Mouse (Mus musculus) embryo, embryonic 11 days (tissue): ENCODE results near the gene Chd9.

ENCODE experiments used
- DNase-seq: peaks from one replicate; pipeline ENCODE4 v3.0.0-alpha.2; 2015

Gene Chd9

GRCm38 (mm10) chr8:90839725-90840714, 11.9 kb downstream of the Chd9 start:
- DNase-seq: no peak

GRCm38 (mm10) chr8:90841321-90841720, 13.2 kb downstream of the Chd9 start:
- DNase-seq: no peak

- DNase-seq: no peak
These were observed 15.0 kb downstream of the Chd9 start for GRCm38 (mm10) chr8:90843127-90843526.

- DNase-seq: no peak
These were observed 16.2 kb downstream of the Chd9 start for GRCm38 (mm10) chr8:90844179-90844967.

- no peak for DNase-seq
These were observed 19.8 kb downstream of the Chd9 start for GRCm38 (mm10) chr8:90847980-90848379.

- peak; percentile 38 for DNase-seq
These were observed 21.4 kb downstream of the Chd9 start for GRCm38 (mm10) chr8:90849462-90850050.

GRCm38 (mm10) chr8:90851544-90851943, 23.4 kb downstream of the Chd9 start:
- DNase-seq: no peak

- DNase-seq: no peak
These were observed 26.0 kb downstream of the Chd9 start for GRCm38 (mm10) chr8:90853971-90854670.

GRCm38 (mm10) chr8:90854671-90855161, 26.6 kb downstream of the Chd9 start:
- peak; percentile 71 for DNase-seq

GRCm38 (mm10) chr8:90856171-90856570, 28.0 kb downstream of the Chd9 start:
- no peak for DNase-seq

- no peak for DNase-seq
These were observed 28.8 kb downstream of the Chd9 start for GRCm38 (mm10) chr8:90856952-90857351.

GRCm38 (mm10) chr8:90858071-90858470, 29.9 kb downstream of the Chd9 start:
- no peak for DNase-seq

- DNase-seq: peak; percentile 71
These were observed 33.3 kb downstream of the Chd9 start for GRCm38 (mm10) chr8:90861266-90861944.

- DNase-seq: peak; percentile 93
These were observed 33.9 kb downstream of the Chd9 start for GRCm38 (mm10) chr8:90862038-90862437.

GRCm38 (mm10) chr8:90867061-90867460, 38.9 kb downstream of the Chd9 start:
- no peak for DNase-seq

- DNase-seq: no peak
These were observed 39.8 kb downstream of the Chd9 start for GRCm38 (mm10) chr8:90867911-90868310.

GRCm38 (mm10) chr8:90868334-90868733, 40.2 kb downstream of the Chd9 start:
- no peak for DNase-seq

GRCm38 (mm10) chr8:90869071-90869919, 41.1 kb downstream of the Chd9 start:
- peak; percentile 57 for DNase-seq

GRCm38 (mm10) chr8:90869920-90870777, 42.0 kb downstream of the Chd9 start:
- DNase-seq: peak; percentile 77
